Mouse (Mus musculus): Measurements from ENCODE around the gene Btbd9. TPM values are rescaled to one million over a fixed set of nuclear protein-coding genes. Genes with fewer than 3 reads are reported as not detected.

Gene Btbd9
- total and polyA plus RNA-seq, 2 experiments from 2014 or later = 30.3 to 31.0 TPM

DNA sequence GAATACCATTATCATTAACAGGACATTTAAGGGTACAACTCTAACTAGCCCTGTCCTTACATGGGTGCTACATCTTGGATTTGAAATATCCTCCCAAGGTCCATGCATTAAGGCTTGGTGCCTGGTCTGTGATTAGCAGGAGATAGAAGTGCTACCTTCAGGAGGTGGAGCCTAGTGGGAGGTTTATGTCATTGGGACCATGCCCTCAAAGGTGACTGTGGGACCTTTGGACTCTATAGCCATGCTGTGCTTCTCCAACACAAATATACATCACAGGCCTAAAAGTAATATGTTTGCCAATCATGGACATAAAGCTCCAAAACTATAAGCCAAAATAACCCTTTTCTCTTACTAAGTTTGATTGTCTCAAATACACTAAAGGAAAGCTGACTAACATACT is 7.8 kb downstream of the Btbd9 start:
- Histone ChIP-seq H3K4me3 (ENCODE audit: low read depth, low read length) (no peak overlapping the region), H3K36me3 (replicated peaks; ENCODE audit: control insufficient read depth, insufficient read depth, low read length) (no peaks in the 10 kb centered on the region), H3K4me2 (ENCODE audit: low read depth, low read length) (no peak overlapping the region), H3K9me3 (replicated peaks; ENCODE audit: control insufficient read depth, low read length) (no peaks in the 10 kb centered on the region), H3K4me1 (ENCODE audit: control insufficient read depth, insufficient read depth) (peaks cover 16% of the 10 kb centered on the region; the same call in 1 of the 2 replicates), H3K27ac (ENCODE audit: low read depth) (no peak overlapping the region), H3K27me3 (ENCODE audit: control insufficient read depth, insufficient read depth, low read length) (no peaks in the 10 kb centered on the region), H3K9ac (replicated peaks; ENCODE audit: low read depth, low read length) (no peak overlapping the region)
- no peak for ATAC-seq (ENCODE audit: insufficient read depth, low read depth)
- DNase-seq (ENCODE audit: low spot score) = no peak
- TF ChIP-seq EP300 (IDR thresholded peaks at IDR 0.05; ENCODE audit: low read depth) (no peak), CTCF (IDR thresholded peaks at IDR 0.05; ENCODE audit: low read depth) (no peak)

GRCm38 (mm10) chr17:30564971-30565370 is 11.3 kb downstream of the Btbd9 start:
- Histone ChIP-seq H3K27me3 (ENCODE audit: control insufficient read depth, insufficient read depth, low read length) (no peaks in the 10 kb centered on the region), H3K27ac (ENCODE audit: low read depth) (no peak overlapping the region), H3K4me3 (ENCODE audit: low read depth, low read length) (no peak overlapping the region), H3K4me1 (ENCODE audit: control insufficient read depth, insufficient read depth) (peaks cover 7% of the 10 kb centered on the region; the same call in 1 of the 2 replicates), H3K4me2 (ENCODE audit: low read depth, low read length) (no peak overlapping the region), H3K9me3 (replicated peaks; ENCODE audit: control insufficient read depth, low read length) (no peaks in the 10 kb centered on the region), H3K9ac (replicated peaks; ENCODE audit: low read depth, low read length) (no peak overlapping the region), H3K36me3 (replicated peaks; ENCODE audit: control insufficient read depth, insufficient read depth, low read length) (no peaks in the 10 kb centered on the region)
- 53% methylated on average over 7 of the region's 7 CpGs for WGBS
- TF ChIP-seq CTCF (IDR thresholded peaks at IDR 0.05; ENCODE audit: low read depth) (no peak), EP300 (IDR thresholded peaks at IDR 0.05; ENCODE audit: low read depth) (no peak)
- DNase-seq (ENCODE audit: low spot score) (no peak), ATAC-seq (ENCODE audit: insufficient read depth, low read depth) (no peak)

- WGBS = 57% methylated on average over 3 of the region's 3 CpGs
- no peak for DNase-seq (ENCODE audit: low spot score)
- Histone ChIP-seq H3K27ac (ENCODE audit: low read depth) (no peak overlapping the region), H3K9ac (replicated peaks; ENCODE audit: low read depth, low read length) (no peak overlapping the region), H3K36me3 (replicated peaks; ENCODE audit: control insufficient read depth, insufficient read depth, low read length) (no peaks in the 10 kb centered on the region), H3K27me3 (ENCODE audit: control insufficient read depth, insufficient read depth, low read length) (no peaks in the 10 kb centered on the region), H3K4me2 (ENCODE audit: low read depth, low read length) (no peak overlapping the region), H3K4me3 (ENCODE audit: low read depth, low read length) (no peak overlapping the region), H3K4me1 (ENCODE audit: control insufficient read depth, insufficient read depth) (0 out of 2 replicates have a peak, but pooled peaks cover 7% of the 10 kb centered on the region), H3K9me3 (replicated peaks; ENCODE audit: control insufficient read depth, low read length) (no peaks in the 10 kb centered on the region)
- no peak for ATAC-seq (ENCODE audit: insufficient read depth, low read depth)
- TF ChIP-seq CTCF (IDR thresholded peaks at IDR 0.05; ENCODE audit: low read depth) (no peak), EP300 (IDR thresholded peaks at IDR 0.05; ENCODE audit: low read depth) (no peak)
Measured at GRCm38 (mm10) chr17:30564407-30564806, 11.9 kb downstream of the Btbd9 start.

- Histone ChIP-seq H3K4me2 (ENCODE audit: low read depth, low read length) (no peak overlapping the region), H3K27ac (ENCODE audit: low read depth) (no peak overlapping the region), H3K9ac (replicated peaks; ENCODE audit: low read depth, low read length) (no peak overlapping the region), H3K4me3 (ENCODE audit: low read depth, low read length) (no peak overlapping the region), H3K9me3 (replicated peaks; ENCODE audit: control insufficient read depth, low read length) (no peaks in the 10 kb centered on the region), H3K36me3 (replicated peaks; ENCODE audit: control insufficient read depth, insufficient read depth, low read length) (no peaks in the 10 kb centered on the region), H3K4me1 (ENCODE audit: control insufficient read depth, insufficient read depth) (0 out of 2 replicates have a peak, but pooled peaks cover 7% of the 10 kb centered on the region), H3K27me3 (ENCODE audit: control insufficient read depth, insufficient read depth, low read length) (no peaks in the 10 kb centered on the region)
- ATAC-seq (ENCODE audit: insufficient read depth, low read depth) (no peak), DNase-seq (ENCODE audit: low spot score) (no peak)
- no peak for TF ChIP-seq EP300 (IDR thresholded peaks at IDR 0.05; ENCODE audit: low read depth)
- no peak for TF ChIP-seq CTCF (IDR thresholded peaks at IDR 0.05; ENCODE audit: low read depth)
- WGBS = 59% methylated on average over 6 of the region's 6 CpGs
Measured at GRCm38 (mm10) chr17:30563484-30564075, 12.7 kb downstream of the Btbd9 start.

DNA sequence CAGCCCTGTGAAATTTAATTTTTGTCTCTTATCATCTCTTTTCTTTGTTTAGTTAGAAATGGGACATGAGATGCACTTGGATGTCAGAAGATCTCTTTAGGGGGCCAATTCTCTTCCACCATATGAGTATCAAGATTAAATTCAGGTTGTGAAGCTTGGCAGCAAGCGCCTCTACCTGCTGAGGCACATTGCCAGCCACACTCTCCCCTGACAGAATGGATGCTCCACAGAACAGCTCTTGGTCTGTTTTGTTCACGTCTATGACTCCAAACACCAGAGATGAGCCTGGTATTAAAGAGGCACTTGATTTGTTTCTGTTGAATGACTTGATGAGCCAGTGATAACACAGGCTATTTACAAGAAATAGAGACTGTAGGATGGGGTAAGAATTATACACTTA is 13.5 kb downstream of the Btbd9 start:
- DNase-seq (ENCODE audit: low spot score) (no peak), ATAC-seq (ENCODE audit: insufficient read depth, low read depth) (no peak)
- Histone ChIP-seq H3K4me3 (ENCODE audit: low read depth, low read length) (no peak overlapping the region), H3K9me3 (replicated peaks; ENCODE audit: control insufficient read depth, low read length) (no peaks in the 10 kb centered on the region), H3K27me3 (ENCODE audit: control insufficient read depth, insufficient read depth, low read length) (no peaks in the 10 kb centered on the region), H3K4me1 (ENCODE audit: control insufficient read depth, insufficient read depth) (0 out of 2 replicates have a peak, but pooled peaks cover 7% of the 10 kb centered on the region), H3K27ac (ENCODE audit: low read depth) (no peak overlapping the region), H3K4me2 (ENCODE audit: low read depth, low read length) (no peak overlapping the region), H3K36me3 (replicated peaks; ENCODE audit: control insufficient read depth, insufficient read depth, low read length) (no peaks in the 10 kb centered on the region), H3K9ac (replicated peaks; ENCODE audit: low read depth, low read length) (no peak overlapping the region)
- 77% methylated on average over 2 of the region's 2 CpGs for WGBS
- no peak for TF ChIP-seq CTCF (IDR thresholded peaks at IDR 0.05; ENCODE audit: low read depth)
- no peak for TF ChIP-seq EP300 (IDR thresholded peaks at IDR 0.05; ENCODE audit: low read depth)

- H3K4me1 ChIP-seq (ENCODE audit: control insufficient read depth, insufficient read depth) = 0 out of 2 replicates have a peak, but pooled peaks cover 1% of the 10 kb centered on the region
- no peak overlapping the region for H3K4me2 ChIP-seq (ENCODE audit: low read depth, low read length)
- no peaks in the 10 kb centered on the region for H3K9me3 ChIP-seq (replicated peaks; ENCODE audit: control insufficient read depth, low read length)
- ATAC-seq (ENCODE audit: insufficient read depth, low read depth) (no peak), DNase-seq (ENCODE audit: low spot score) (no peak)
- no peak overlapping the region for H3K4me3 ChIP-seq (ENCODE audit: low read depth, low read length)
- H3K36me3 ChIP-seq (replicated peaks; ENCODE audit: control insufficient read depth, insufficient read depth, low read length) = no peaks in the 10 kb centered on the region
- H3K27me3 ChIP-seq (ENCODE audit: control insufficient read depth, insufficient read depth, low read length) = no peaks in the 10 kb centered on the region
- WGBS = 49% methylated on average over 3 of the region's 3 CpGs
- H3K27ac ChIP-seq (ENCODE audit: low read depth) = no peak overlapping the region
- no peak for TF ChIP-seq EP300 (IDR thresholded peaks at IDR 0.05; ENCODE audit: low read depth)
- TF ChIP-seq CTCF (IDR thresholded peaks at IDR 0.05; ENCODE audit: low read depth) = peak; percentile 66
- no peak overlapping the region for H3K9ac ChIP-seq (replicated peaks; ENCODE audit: low read depth, low read length)
Measured at GRCm38 (mm10) chr17:30559536-30559935, 16.8 kb downstream of the Btbd9 start.

Data from heart, postnatal 0 days (tissue).